Mouse (Mus musculus) G1E (cell line): ENCODE measurements at regions not wholly inside any gene's neighbourhood (a gene's known extent, or its start where the extent isn't known, plus 50 kb on each side); places are given as distances from the start of the nearest gene placed in this dataset.

Experiments
- ATAC-seq: 2 replicates; pipeline ENCODE4 v1.8.0; 2016; ENCODE audit warnings: mild to moderate bottlenecking; ENCODE audit not compliant: insufficient number of reproducible peaks, poor library complexity, low FRiP score, severe bottlenecking; ENCODE audit errors: extremely low read depth
- DNase-seq: peaks from one replicate; pipeline ENCODE4 v3.0.0; 2012; ENCODE audit warnings: low spot score
- H3K27me3 ChIP-seq: 2 replicates; pipeline ENCODE4 v1.6.1; 2012; ENCODE audit warnings: mild to moderate bottlenecking, low read length, inconsistent platforms; ENCODE audit not compliant: insufficient read depth
- H3K36me3 ChIP-seq: replicated peaks from 2 replicates; pipeline ENCODE3; 2012; ENCODE audit warnings: mild to moderate bottlenecking, inconsistent platforms
- H3K4me1 ChIP-seq: 2 replicates; pipeline ENCODE4 v1.6.1; 2012; ENCODE audit warnings: low read depth, low read length, inconsistent platforms, mixed read lengths; ENCODE audit not compliant: insufficient read depth
- H3K4me3 ChIP-seq: 2 replicates; pipeline ENCODE4 v1.5.1; 2012; ENCODE audit warnings: low read depth, mild to moderate bottlenecking, inconsistent platforms, low read length, moderate library complexity, mixed read lengths
- H3K9me3 ChIP-seq: replicated peaks from 2 replicates; pipeline ENCODE4 v1.6.1; 2012; ENCODE audit warnings: inconsistent platforms
- CTCF ChIP-seq: IDR thresholded peaks from 2 replicates; pipeline ENCODE4 v1.5.1; 2012; ENCODE audit warnings: low read depth, low read length, inconsistent platforms, mixed read lengths
- GATA1 ChIP-seq: IDR thresholded peaks from 2 replicates; pipeline ENCODE4 v1.6.1; 2012; ENCODE audit warnings: borderline replicate concordance, low read length, inconsistent platforms, mixed read lengths
- GATA2 ChIP-seq: IDR thresholded peaks from 2 replicates; pipeline ENCODE4 v1.6.1; 2012; ENCODE audit warnings: low read depth, low read length, inconsistent platforms, borderline replicate concordance
- POLR2AphosphoS5 ChIP-seq: IDR thresholded peaks from 2 replicates; pipeline ENCODE4 v1.6.1; 2012; ENCODE audit warnings: low read depth, low read length, inconsistent platforms; ENCODE audit not compliant: insufficient replicate concordance
- TAL1 ChIP-seq: conservative IDR thresholded peaks from 2 replicates; pipeline ENCODE4 v1.6.1; 2012; ENCODE audit warnings: low read depth, low read length, inconsistent platforms, mixed read lengths

- TF ChIP-seq CTCF (no peak), GATA1 (no peak), GATA2 (no peak), TAL1 (no peak), POLR2AphosphoS5 (no peak)
- H3K4me3 ChIP-seq: no peak overlapping the region
- no peaks in the 10 kb centered on the region for H3K4me1 ChIP-seq
- no peaks in the 10 kb centered on the region for H3K36me3 ChIP-seq
- ATAC-seq (no peak), DNase-seq (no peak)
- peaks cover 9% of the 10 kb centered on the region for H3K9me3 ChIP-seq
- H3K27me3 ChIP-seq: peaks cover 14% of the 10 kb centered on the region
Measured at GRCm38 (mm10) chr17:45868539-45868938, 134.9 kb upstream of the 1600014C23Rik start.

- TF ChIP-seq GATA2 (no peak), POLR2AphosphoS5 (no peak), GATA1 (no peak), TAL1 (no peak), CTCF (no peak)
- H3K9me3 ChIP-seq: peaks cover 9% of the 10 kb centered on the region
- DNase-seq (no peak), ATAC-seq (no peak)
- no peaks in the 10 kb centered on the region for H3K36me3 ChIP-seq
- H3K27me3 ChIP-seq: peaks cover 20% of the 10 kb centered on the region
- H3K4me3 ChIP-seq: no peak overlapping the region
- no peaks in the 10 kb centered on the region for H3K4me1 ChIP-seq
Measured at GRCm38 (mm10) chr17:45867727-45868126, 134.1 kb upstream of the 1600014C23Rik start.

GRCm38 (mm10) chr17:45866876-45867652 lies 133.4 kb upstream of the 1600014C23Rik start:
- DNase-seq (no peak), ATAC-seq (no peak)
- H3K4me1 ChIP-seq: no peaks in the 10 kb centered on the region
- H3K9me3 ChIP-seq: peaks cover 9% of the 10 kb centered on the region
- H3K27me3 ChIP-seq: peaks cover 20% of the 10 kb centered on the region
- no peaks in the 10 kb centered on the region for H3K36me3 ChIP-seq
- TF ChIP-seq GATA2 (no peak), POLR2AphosphoS5 (no peak)
- no peak overlapping the region for H3K4me3 ChIP-seq

DNA sequence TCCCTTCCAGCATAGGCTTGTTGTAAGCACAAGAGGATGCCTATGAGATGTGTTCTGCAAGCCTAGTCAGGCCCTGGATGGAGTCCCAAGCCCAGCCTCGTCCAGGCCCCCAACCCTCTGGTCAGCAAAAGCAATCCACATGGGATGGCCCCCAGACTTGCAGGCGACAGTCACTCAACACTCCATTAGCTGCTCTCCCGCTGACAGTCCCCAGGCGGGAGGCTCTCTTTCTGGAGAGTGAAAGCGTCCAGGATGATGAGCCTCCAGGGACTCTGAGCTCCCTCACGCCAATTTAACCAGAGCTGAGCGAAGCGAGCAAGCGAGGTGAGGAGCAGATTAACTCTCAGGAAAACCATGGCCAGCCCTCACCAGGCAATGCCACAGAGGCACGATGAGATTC lies 132.7 kb upstream of the 1600014C23Rik start:
- ATAC-seq (no peak), DNase-seq (no peak)
- no peaks in the 10 kb centered on the region for H3K4me1 ChIP-seq
- no peaks in the 10 kb centered on the region for H3K36me3 ChIP-seq
- H3K9me3 ChIP-seq: peaks cover 9% of the 10 kb centered on the region
- no peak for TF ChIP-seq POLR2AphosphoS5
- TF ChIP-seq GATA2: no peak
- no peak for TF ChIP-seq TAL1
- TF ChIP-seq GATA1: no peak
- TF ChIP-seq CTCF: no peak
- no peak overlapping the region for H3K4me3 ChIP-seq
- peaks cover 22% of the 10 kb centered on the region for H3K27me3 ChIP-seq

DNA sequence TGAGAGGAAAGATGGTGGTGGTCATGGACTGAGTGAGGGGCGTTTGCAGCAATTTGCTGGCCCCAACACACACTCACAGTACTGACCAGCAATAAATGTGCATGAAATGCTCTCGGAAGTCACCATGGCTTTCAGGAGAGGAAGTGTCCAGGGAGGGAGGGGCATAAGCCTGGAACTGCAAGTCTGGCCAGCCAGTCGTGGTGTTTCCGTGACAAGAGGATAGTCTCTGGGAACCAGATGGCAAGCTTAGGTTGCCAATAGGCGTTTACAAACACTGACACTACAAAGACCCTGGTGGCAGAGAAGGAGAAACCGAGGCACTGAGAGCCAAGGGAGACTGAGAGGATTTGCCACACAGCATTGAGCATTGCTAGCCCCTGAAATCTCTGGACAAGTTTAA lies 132.3 kb upstream of the 1600014C23Rik start:
- DNase-seq: no peak
- no peak for ATAC-seq
- TF ChIP-seq GATA1 (no peak), POLR2AphosphoS5 (no peak), GATA2 (no peak), TAL1 (no peak), CTCF (no peak)
- Histone ChIP-seq H3K27me3 (peaks cover 22% of the 10 kb centered on the region), H3K9me3 (peaks cover 9% of the 10 kb centered on the region), H3K4me1 (no peaks in the 10 kb centered on the region), H3K4me3 (no peak overlapping the region), H3K36me3 (no peaks in the 10 kb centered on the region)

DNA sequence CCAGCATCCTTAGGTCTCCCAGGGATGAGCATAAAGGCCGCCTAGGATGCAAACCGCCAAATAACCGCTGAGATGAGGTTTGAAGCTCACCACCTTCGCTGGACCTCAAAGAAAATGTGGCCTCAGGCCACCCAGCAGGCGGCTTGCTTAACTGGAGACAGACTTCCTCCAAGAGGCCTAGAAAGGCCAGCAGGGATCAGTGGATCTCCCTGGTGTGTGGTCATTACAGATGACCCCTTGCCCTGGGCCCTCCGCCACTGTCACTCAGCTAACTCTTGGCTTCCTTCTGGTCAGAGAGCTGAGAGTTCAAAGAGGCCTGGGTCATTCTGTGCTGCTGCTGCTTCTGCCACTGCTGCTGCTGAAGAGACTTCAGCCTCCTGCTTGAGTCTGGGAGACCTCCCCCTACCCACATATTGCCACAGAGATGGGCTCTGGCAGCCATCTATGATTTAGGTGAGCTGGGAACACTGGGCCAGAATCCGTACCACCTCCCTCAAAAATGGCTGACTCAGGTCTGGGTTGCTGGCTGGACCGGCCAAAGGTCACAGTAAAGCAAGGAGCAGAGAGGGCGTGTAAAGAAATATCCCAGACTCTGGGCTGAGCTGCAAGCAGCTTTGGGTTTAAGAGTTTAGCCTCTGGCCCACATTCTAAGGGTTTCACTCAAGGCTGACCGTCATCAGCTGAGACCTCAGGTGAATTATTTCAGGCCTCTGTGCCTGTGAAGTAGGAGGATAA lies 130.0 kb upstream of the 1600014C23Rik start:
- TF ChIP-seq TAL1: no peak
- no peak for TF ChIP-seq POLR2AphosphoS5
- TF ChIP-seq CTCF: no peak
- TF ChIP-seq GATA1: no peak
- TF ChIP-seq GATA2: no peak
- H3K9me3 ChIP-seq: peaks cover under 1% of the 10 kb centered on the region; the same call in 1 of the 2 replicates
- H3K4me1 ChIP-seq: no peaks in the 10 kb centered on the region
- H3K27me3 ChIP-seq: peaks cover 16% of the 10 kb centered on the region
- DNase-seq (no peak), ATAC-seq (no peak)
- H3K4me3 ChIP-seq: no peak overlapping the region
- H3K36me3 ChIP-seq: no peaks in the 10 kb centered on the region
